Mouse (Mus musculus) CH12.LX (cell line): ENCODE results near the gene Bcl9l. TPM values are rescaled to one million over a fixed set of nuclear protein-coding genes. Genes with fewer than 3 reads are reported as not detected.

Experiments
- DNase-seq: peaks from one replicate; pipeline ENCODE4 v3.0.0-alpha.2; 2013; ENCODE audit errors: extremely low read depth
- H3K27ac ChIP-seq: 2 replicates; pipeline ENCODE4 v1.5.1; 2012; ENCODE audit warnings: low read depth, mild to moderate bottlenecking, control low read depth, moderate library complexity; ENCODE audit not compliant: insufficient read depth
- H3K27me3 ChIP-seq: replicated peaks from 2 replicates; pipeline ENCODE3; 2012; ENCODE audit warnings: inconsistent platforms
- H3K36me3 ChIP-seq, 2 experiments: replicated peaks in 1 of 2; 2 replicates each; pipeline versions ENCODE3 to v1.6.1; 2012; ENCODE audit warnings: inconsistent platforms in 1 of 2, low read length in 1 of 2, mild to moderate bottlenecking in 1 of 2, mixed read lengths in 1 of 2, moderate library complexity in 1 of 2; ENCODE audit not compliant: control insufficient read depth in 1 of 2, insufficient read depth in 1 of 2
- H3K4me1 ChIP-seq, 2 experiments: 2 replicates each; pipeline ENCODE4 v1.6.1; 2012; ENCODE audit warnings: inconsistent platforms in 1 of 2, moderate library complexity in 1 of 2; ENCODE audit not compliant: insufficient read depth in 2 of 2, control insufficient read depth in 1 of 2
- H3K4me2 ChIP-seq: 2 replicates; pipeline ENCODE4 v1.6.1; 2012; ENCODE audit warnings: low read depth, mild to moderate bottlenecking, control low read depth; ENCODE audit not compliant: poor library complexity, insufficient read depth, severe bottlenecking
- H3K4me3 ChIP-seq, 3 experiments: fragments of 150-350 bp in 1 of 3; sonication (generic) in 1 of 3; replicated peaks in 1 of 3; 2 replicates each; pipeline versions ENCODE3 to v1.5.1; 2011 to 2012; ENCODE audit warnings: low read depth in 2 of 3, low read length in 2 of 3, mild to moderate bottlenecking in 2 of 3, moderate library complexity in 2 of 3, control low read depth in 1 of 3, improper control_type of control experiment in 1 of 3, inconsistent platforms in 1 of 3, mixed read lengths in 1 of 3; ENCODE audit not compliant: poor library complexity in 1 of 3
- H3K79me2 ChIP-seq: replicated peaks from 2 replicates; pipeline ENCODE4 v1.6.1; 2012; ENCODE audit warnings: mild to moderate bottlenecking, moderate library complexity; ENCODE audit not compliant: control insufficient read depth, poor library complexity, insufficient read depth, severe bottlenecking; ENCODE audit errors: extremely low read depth
- H3K9ac ChIP-seq: 2 replicates; pipeline ENCODE4 v1.6.1; 2012; ENCODE audit warnings: low read depth, mild to moderate bottlenecking, control low read depth, moderate library complexity; ENCODE audit not compliant: insufficient read depth
- H3K9me3 ChIP-seq: replicated peaks from 2 replicates; pipeline ENCODE3; 2012; ENCODE audit warnings: low read length, inconsistent platforms, mixed read lengths
- BHLHE40 ChIP-seq: IDR thresholded peaks from 2 replicates; pipeline ENCODE4 v1.6.1; 2011; ENCODE audit warnings: mild to moderate bottlenecking, low read depth, low read length, improper control_type of control experiment
- CHD2 ChIP-seq: IDR thresholded peaks from 2 replicates; pipeline ENCODE4 v1.6.1; 2011; ENCODE audit warnings: low read length, improper control_type of control experiment
- CTCF ChIP-seq, 2 experiments: IDR thresholded peaks in 1 of 2; conservative IDR thresholded peaks in 1 of 2; 2 replicates each; pipeline ENCODE4 v1.5.1; 2011 to 2012; ENCODE audit warnings: low read depth in 2 of 2, low read length in 2 of 2, improper control_type of control experiment in 1 of 2, inconsistent platforms in 1 of 2, mild to moderate bottlenecking in 1 of 2, moderate library complexity in 1 of 2
- E2F4 ChIP-seq: IDR thresholded peaks from 2 replicates; pipeline ENCODE4 v1.6.1; 2011; ENCODE audit warnings: low read depth, low read length, improper control_type of control experiment; ENCODE audit not compliant: insufficient replicate concordance
- ELF1 ChIP-seq: IDR thresholded peaks from 2 replicates; pipeline ENCODE4 v1.6.1; 2014; ENCODE audit warnings: low read depth, mild to moderate bottlenecking, inconsistent platforms, low read length, improper control_type of control experiment
- EP300 ChIP-seq: IDR thresholded peaks from 2 replicates; pipeline ENCODE4 v1.6.1; 2011; ENCODE audit warnings: low read length, improper control_type of control experiment
- ETS1 ChIP-seq: conservative IDR thresholded peaks from 2 replicates; pipeline ENCODE4 v1.6.1; 2012; ENCODE audit warnings: low read depth, mild to moderate bottlenecking, inconsistent platforms, low read length, improper control_type of control experiment, moderate library complexity
- HCFC1 ChIP-seq: IDR thresholded peaks from 2 replicates; pipeline ENCODE4 v1.6.1; 2012; ENCODE audit warnings: low read depth, mild to moderate bottlenecking, inconsistent platforms, low read length, improper control_type of control experiment
- IRF4 ChIP-seq: IDR thresholded peaks from 2 replicates; pipeline ENCODE4 v1.6.1; 2014; ENCODE audit warnings: low read depth, mild to moderate bottlenecking, inconsistent platforms, low read length, improper control_type of control experiment
- JUN ChIP-seq: IDR thresholded peaks from 2 replicates; pipeline ENCODE4 v1.6.1; 2011; ENCODE audit warnings: low read depth, mild to moderate bottlenecking, low read length, improper control_type of control experiment, moderate library complexity; ENCODE audit not compliant: insufficient read depth
- JUND ChIP-seq: conservative IDR thresholded peaks from 2 replicates; pipeline ENCODE4 v1.6.1; 2011; ENCODE audit warnings: low read depth, low read length, improper control_type of control experiment
- KAT2A ChIP-seq: IDR thresholded peaks from 2 replicates; pipeline ENCODE4 v1.6.1; 2012; ENCODE audit warnings: low read length, improper control_type of control experiment, inconsistent platforms; ENCODE audit not compliant: insufficient replicate concordance
- MAFK ChIP-seq: IDR thresholded peaks from 2 replicates; pipeline ENCODE4 v1.6.1; 2011; ENCODE audit warnings: low read length, improper control_type of control experiment; ENCODE audit not compliant: insufficient replicate concordance
- MAX ChIP-seq: IDR thresholded peaks from 2 replicates; pipeline ENCODE4 v1.6.1; 2011; ENCODE audit warnings: low read length, improper control_type of control experiment
- MAZ ChIP-seq: IDR thresholded peaks from 2 replicates; pipeline ENCODE4 v1.6.1; 2012; ENCODE audit warnings: low read depth, mild to moderate bottlenecking, inconsistent platforms, low read length, improper control_type of control experiment, moderate library complexity
- MEF2A ChIP-seq: IDR thresholded peaks from 2 replicates; pipeline ENCODE4 v1.6.1; 2014; ENCODE audit warnings: low read depth, mild to moderate bottlenecking, inconsistent platforms, low read length, improper control_type of control experiment, borderline replicate concordance
- MXI1 ChIP-seq: IDR thresholded peaks from 2 replicates; pipeline ENCODE4 v1.6.1; 2011; ENCODE audit warnings: mild to moderate bottlenecking, low read depth, low read length, improper control_type of control experiment
- MYC ChIP-seq: IDR thresholded peaks from 2 replicates; pipeline ENCODE4 v1.6.1; 2011; ENCODE audit warnings: low read depth, mild to moderate bottlenecking, improper control_type of control experiment, low read length
- NELFE ChIP-seq: IDR thresholded peaks from 2 replicates; pipeline ENCODE4 v1.6.1; 2011; ENCODE audit warnings: low read depth, low read length, improper control_type of control experiment
- NRF1 ChIP-seq: IDR thresholded peaks from 2 replicates; pipeline ENCODE4 v1.6.1; 2014; ENCODE audit warnings: low read depth, mild to moderate bottlenecking, inconsistent platforms, low read length, improper control_type of control experiment, moderate library complexity
- PAX5 ChIP-seq: IDR thresholded peaks from 2 replicates; pipeline ENCODE4 v1.6.1; 2012; ENCODE audit warnings: low read length, inconsistent platforms, mixed read lengths
- POLR2A ChIP-seq: IDR thresholded peaks from 2 replicates; pipeline ENCODE4 v1.6.1; 2011; ENCODE audit warnings: low read depth, mild to moderate bottlenecking, improper control_type of control experiment, low read length
- RCOR1 ChIP-seq: conservative IDR thresholded peaks from 2 replicates; pipeline ENCODE4 v1.6.1; 2012; ENCODE audit warnings: low read depth, mild to moderate bottlenecking, inconsistent platforms, low read length, improper control_type of control experiment
- SIN3A ChIP-seq: IDR thresholded peaks from 2 replicates; pipeline ENCODE4 v1.6.1; 2012; ENCODE audit warnings: low read length, improper control_type of control experiment, inconsistent platforms
- SMC3 ChIP-seq: IDR thresholded peaks from 2 replicates; pipeline ENCODE4 v1.6.1; 2011; ENCODE audit warnings: low read depth, low read length, improper control_type of control experiment
- TCF12 ChIP-seq: IDR thresholded peaks from 2 replicates; pipeline ENCODE4 v1.6.1; 2014; ENCODE audit warnings: low read depth, mild to moderate bottlenecking, inconsistent platforms, low read length, improper control_type of control experiment
- UBTF ChIP-seq: IDR thresholded peaks from 2 replicates; pipeline ENCODE4 v1.6.1; 2012; ENCODE audit warnings: low read depth, mild to moderate bottlenecking, inconsistent platforms, low read length, improper control_type of control experiment, moderate library complexity
- USF1 ChIP-seq: IDR thresholded peaks from 2 replicates; pipeline ENCODE4 v1.6.1; 2014; ENCODE audit warnings: low read depth, mild to moderate bottlenecking, inconsistent platforms, low read length, improper control_type of control experiment
- ZC3H11A ChIP-seq: IDR thresholded peaks from 2 replicates; pipeline ENCODE4 v1.6.1; 2012; ENCODE audit warnings: low read depth, mild to moderate bottlenecking, inconsistent platforms, low read length, improper control_type of control experiment
- ZKSCAN1 ChIP-seq: IDR thresholded peaks from 2 replicates; pipeline ENCODE4 v1.6.1; 2012; ENCODE audit warnings: low read depth, inconsistent platforms, low read length, improper control_type of control experiment, borderline replicate concordance
- ZMIZ1 ChIP-seq: IDR thresholded peaks from 2 replicates; pipeline ENCODE4 v1.6.1; 2012; ENCODE audit warnings: low read depth, mild to moderate bottlenecking, inconsistent platforms, low read length, improper control_type of control experiment
- ZNF384 ChIP-seq: IDR thresholded peaks from 2 replicates; pipeline ENCODE4 v1.6.1; 2012; ENCODE audit warnings: low read depth, low read length, improper control_type of control experiment, inconsistent platforms
- dilution Hi-C: fragments of 300-500 bp; cut with MboI; formaldehyde crosslinking; loops from 2 replicates; pipeline ENCODE4 v1.14.3; 2020; ENCODE audit warnings: low sequenced_read_pairs; ENCODE audit not compliant: extremely low pct_unique_long_range_greater_than_20kb, extremely low pct_ligation_motif_present
- in situ Hi-C: fragments of 300-500 bp; cut with MboI; formaldehyde crosslinking; loops from 3 replicates; pipeline ENCODE4 v1.14.3; 2019; ENCODE audit warnings: low sequenced_read_pairs, low pct_ligation_motif_present, low pct_unique_long_range_greater_than_20kb, mixed read lengths
- polyA plus RNA-seq: library from polyadenylated mRNA; unstranded; fragments of >175 nt; gene quantifications from 2 replicates; pipeline ENCODE4 v1.2.1, GENCODE M21; 2012; ENCODE audit warnings: low read depth; ENCODE audit not compliant: insufficient read length
- total RNA-seq, 2 experiments: library from RNA; depleted of rRNA; stranded (reverse); fragments of 300-350 nt in 1 of 2; fragments of >200 nt in 1 of 2; gene quantifications; 2 replicates each; pipeline ENCODE4 v1.2.3; 2012 to 2014

Bcl9l gene
- total and polyA plus RNA-seq, 3 experiments, result 0.67 to 7.5 (median 1.6) TPM

DNA sequence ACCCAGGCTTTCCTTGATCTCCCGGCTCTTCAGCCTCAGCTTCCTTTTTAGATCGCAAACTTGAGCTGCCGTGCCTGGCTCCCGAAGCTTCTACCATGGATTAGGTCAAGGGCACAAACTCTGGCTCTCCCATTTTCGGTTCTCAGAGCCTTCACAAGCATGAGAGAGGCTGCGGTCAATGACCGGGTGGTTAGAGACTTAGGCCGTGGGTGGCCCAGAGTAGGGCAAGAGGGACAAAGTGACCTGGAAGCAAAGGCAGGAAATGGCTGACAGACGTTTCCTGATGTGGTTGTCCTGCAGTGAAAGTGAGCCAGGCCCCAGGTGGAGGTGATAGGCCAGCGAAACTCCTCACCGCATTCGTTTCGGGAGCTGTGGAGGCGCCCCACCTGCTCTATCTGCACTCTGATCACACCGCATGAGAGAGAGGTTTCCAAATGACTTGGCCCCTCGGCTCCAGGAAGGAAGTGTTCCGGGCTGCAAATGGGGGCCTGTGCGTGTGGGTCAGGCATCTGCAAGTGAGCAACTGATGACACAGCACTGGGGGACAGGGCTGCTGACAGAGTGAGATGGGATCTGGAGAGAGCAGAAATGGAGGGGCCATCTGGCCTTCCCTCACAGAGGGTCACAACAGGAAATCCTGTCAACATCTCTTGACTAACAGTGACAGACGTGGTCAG, 55.1 kb downstream of the Bcl9l start:
- Histone ChIP-seq H3K9me3 (no peaks in the 10 kb centered on the region), H3K4me2 (peak overlapping the region; percentile 45), H3K79me2 (no peaks in the 10 kb centered on the region), H3K27me3 (no peaks in the 10 kb centered on the region), H3K4me3 (peak overlapping the region in 1 of 3 experiments; percentile 18), H3K4me1 (peaks cover 31 to 65% of the 10 kb centered on the region in 2 experiments), H3K36me3 (no peaks in the 10 kb centered on the region), H3K9ac (no peak overlapping the region), H3K27ac (peak overlapping the region; percentile 27; the same call in 1 of the 2 replicates)
- in situ Hi-C loops (no loop called here), dilution Hi-C loops (no loop called here)
- peak; percentile 84 for DNase-seq
- TF ChIP-seq MAFK, result peak; percentile 84
- TF ChIP-seq JUN, result peak; percentile 75
- TF ChIP-seq RCOR1, result peak; percentile 89
- TF ChIP-seq UBTF, result peak; percentile 62; the same call in 1 of the 2 replicates
- peak; percentile 52 for TF ChIP-seq HCFC1
- TF ChIP-seq KAT2A, result 0 out of 2 replicates have a peak, but pooled peaks have one; percentile 7
- peak; percentile 85 for TF ChIP-seq JUND
- peak; percentile 98 for TF ChIP-seq IRF4
- no peak for TF ChIP-seq E2F4
- TF ChIP-seq ETS1, result peak; percentile 96
- peak; percentile 77 for TF ChIP-seq ELF1
- TF ChIP-seq POLR2A, result no peak
- no peak for TF ChIP-seq ZKSCAN1
- peak; percentile 46; the same call in 1 of the 2 replicates for TF ChIP-seq MXI1
- no peak for TF ChIP-seq ZC3H11A
- peak; percentile 46; the same call in 1 of the 2 replicates for TF ChIP-seq NRF1
- TF ChIP-seq MAZ, result peak; percentile 98
- no peak for TF ChIP-seq PAX5
- TF ChIP-seq TCF12, result peak; percentile 100
- peak; percentile 75; the same call in 1 of the 2 replicates for TF ChIP-seq MYC
- no peak for TF ChIP-seq CTCF (conservative IDR thresholded peaks at IDR 0.05 in 1 of 2, IDR thresholded peaks at IDR 0.05 in 1 of 2; ENCODE audit: low read depth in 2 of 2, low read length in 2 of 2)
- TF ChIP-seq CHD2, result peak; percentile 74
- peak; percentile 39; the same call in 1 of the 2 replicates for TF ChIP-seq NELFE
- no peak for TF ChIP-seq USF1
- TF ChIP-seq SIN3A, result peak; percentile 54
- peak; percentile 97 for TF ChIP-seq BHLHE40
- TF ChIP-seq MAX, result no peak; the same call in 1 of the 2 replicates
- peak; percentile 91 for TF ChIP-seq EP300
- TF ChIP-seq SMC3, result no peak; the same call in none of the 2 replicates
- 0 out of 2 replicates have a peak, but pooled peaks have one; percentile 45 for TF ChIP-seq ZMIZ1
- TF ChIP-seq MEF2A, result peak; percentile 92
- TF ChIP-seq ZNF384, result peak; percentile 48
